Mouse (Mus musculus): Measurements from ENCODE around the gene Notch2. TPM values are rescaled to one million over a fixed set of nuclear protein-coding genes. Genes with fewer than 3 reads are reported as not detected.
A peak's percentile ranks its signal among the peaks of the same experiment; 100 is the strongest.

Notch2 gene
- polyA plus RNA-seq, 1 experiment from 2014 or later: 18.3 TPM

DNA sequence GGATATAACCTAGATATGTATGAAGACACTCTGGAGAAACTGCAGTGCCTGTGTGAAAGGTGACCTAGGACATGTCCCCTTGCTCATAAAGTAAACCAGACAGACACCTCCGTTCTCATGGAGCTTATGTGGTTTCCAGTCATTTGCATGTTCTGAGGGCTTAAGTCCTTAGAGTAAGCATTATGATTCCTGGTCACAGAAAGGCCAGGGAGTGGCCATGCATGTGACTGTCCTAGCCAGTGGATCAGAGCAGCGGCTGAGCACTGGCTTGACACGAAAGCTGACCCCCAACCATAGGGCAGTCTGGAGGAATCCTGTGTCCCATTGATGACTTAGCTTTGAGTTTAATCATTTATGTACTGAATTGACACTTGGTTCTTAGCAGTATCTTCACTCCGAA lies 14.7 kb downstream of the Notch2 start:
- 64% methylated on average over 4 of the region's 4 CpGs for WGBS
- Histone ChIP-seq H3K27ac (ENCODE audit: low read length) (no peak overlapping the region), H3K36me3 (ENCODE audit: insufficient read depth, low read length) (no peaks in the 10 kb centered on the region), H3K4me1 (ENCODE audit: insufficient read depth, low read depth, low read length) (peaks cover 43% of the 10 kb centered on the region), H3K27me3 (replicated peaks; ENCODE audit: insufficient read depth, low read length) (no peaks in the 10 kb centered on the region), H3K9me3 (ENCODE audit: low read length) (no peaks in the 10 kb centered on the region), H3K9ac (replicated peaks; ENCODE audit: low read depth) (no peak overlapping the region), H3K4me2 (replicated peaks; ENCODE audit: low read depth, low read length) (no peak overlapping the region), H3K4me3 (ENCODE audit: low read depth, low read length) (no peak overlapping the region)
- no peak for TF ChIP-seq CTCF (IDR thresholded peaks at IDR 0.05)
- TF ChIP-seq EP300 (IDR thresholded peaks at IDR 0.05): no peak
- no peak for DNase-seq (ENCODE audit: low spot score)
- no peak for ATAC-seq

DNA sequence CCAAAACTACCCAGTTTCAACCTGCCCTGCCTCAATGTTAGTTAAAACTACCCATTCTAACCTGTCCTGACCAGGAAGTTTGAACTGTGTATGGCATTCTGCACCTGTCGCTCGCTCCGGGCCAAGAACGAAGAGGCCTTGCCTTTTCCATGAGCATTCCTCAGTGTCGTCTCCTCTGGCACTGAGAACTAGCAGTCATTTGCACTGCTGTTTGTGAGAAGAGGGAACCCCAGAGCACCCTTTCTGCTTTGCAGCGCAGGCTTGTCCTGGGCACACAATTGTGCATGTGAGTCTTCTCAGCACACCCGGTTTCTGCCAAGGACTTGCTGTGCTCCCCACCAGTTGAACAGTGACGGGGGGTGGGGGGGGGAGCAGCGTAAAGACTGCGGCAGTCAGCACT lies 15.6 kb downstream of the Notch2 start:
- Histone ChIP-seq H3K4me2 (replicated peaks; ENCODE audit: low read depth, low read length) (no peak overlapping the region), H3K4me1 (ENCODE audit: insufficient read depth, low read depth, low read length) (peaks cover 37% of the 10 kb centered on the region), H3K27me3 (replicated peaks; ENCODE audit: insufficient read depth, low read length) (no peaks in the 10 kb centered on the region), H3K27ac (ENCODE audit: low read length) (no peak overlapping the region), H3K36me3 (ENCODE audit: insufficient read depth, low read length) (no peaks in the 10 kb centered on the region), H3K9me3 (ENCODE audit: low read length) (no peaks in the 10 kb centered on the region), H3K9ac (replicated peaks; ENCODE audit: low read depth) (no peak overlapping the region), H3K4me3 (ENCODE audit: low read depth, low read length) (no peak overlapping the region)
- DNase-seq (ENCODE audit: low spot score) (no peak), ATAC-seq (no peak)
- TF ChIP-seq CTCF (IDR thresholded peaks at IDR 0.05) (no peak), EP300 (IDR thresholded peaks at IDR 0.05) (no peak)
- 51% methylated on average over 10 of the region's 10 CpGs for WGBS

GRCm38 (mm10) chr3:98031104-98031503 lies 17.8 kb downstream of the Notch2 start:
- Histone ChIP-seq H3K36me3 (ENCODE audit: insufficient read depth, low read length) (no peaks in the 10 kb centered on the region), H3K4me2 (replicated peaks; ENCODE audit: low read depth, low read length) (no peak overlapping the region), H3K9me3 (ENCODE audit: low read length) (no peaks in the 10 kb centered on the region), H3K4me1 (ENCODE audit: insufficient read depth, low read depth, low read length) (peaks cover 19% of the 10 kb centered on the region), H3K27me3 (replicated peaks; ENCODE audit: insufficient read depth, low read length) (no peaks in the 10 kb centered on the region), H3K4me3 (ENCODE audit: low read depth, low read length) (no peak overlapping the region), H3K9ac (replicated peaks; ENCODE audit: low read depth) (no peak overlapping the region), H3K27ac (ENCODE audit: low read length) (no peak overlapping the region)
- ATAC-seq (peak; percentile 29; the same call in 1 of the 2 replicates), DNase-seq (ENCODE audit: low spot score) (peak; percentile 65)
- TF ChIP-seq CTCF (IDR thresholded peaks at IDR 0.05) (no peak), EP300 (IDR thresholded peaks at IDR 0.05) (peak; percentile 27; the same call in 1 of the 2 replicates)
- 53% methylated on average over 7 of the region's 7 CpGs for WGBS

DNA sequence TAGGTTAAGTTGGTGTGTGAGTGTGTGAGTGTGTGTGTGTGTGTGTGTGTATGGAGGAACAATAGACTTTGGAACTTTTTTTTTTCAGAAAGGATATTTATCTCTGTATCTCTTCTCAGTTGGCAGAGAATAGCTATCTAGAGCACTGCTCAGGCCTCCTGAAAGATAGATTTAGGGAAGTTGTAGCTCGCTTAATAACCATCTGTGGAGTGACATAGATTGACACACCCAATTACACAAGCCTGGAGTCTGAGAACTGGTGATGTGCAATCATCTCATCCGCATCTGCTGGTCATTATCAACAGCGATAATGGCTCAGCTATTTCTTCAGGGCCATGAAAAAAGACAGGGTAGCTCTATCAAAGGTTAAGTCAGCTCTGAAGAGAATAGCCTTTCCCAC lies 18.9 kb downstream of the Notch2 start:
- H3K9me3 ChIP-seq (ENCODE audit: low read length): no peaks in the 10 kb centered on the region
- H3K27me3 ChIP-seq (replicated peaks; ENCODE audit: insufficient read depth, low read length): no peaks in the 10 kb centered on the region
- DNase-seq (ENCODE audit: low spot score) (no peak), ATAC-seq (no peak)
- H3K9ac ChIP-seq (replicated peaks; ENCODE audit: low read depth): no peak overlapping the region
- no peak for TF ChIP-seq CTCF (IDR thresholded peaks at IDR 0.05)
- no peak for TF ChIP-seq EP300 (IDR thresholded peaks at IDR 0.05)
- no peak overlapping the region for H3K4me3 ChIP-seq (ENCODE audit: low read depth, low read length)
- H3K27ac ChIP-seq (ENCODE audit: low read length): no peak overlapping the region
- H3K36me3 ChIP-seq (ENCODE audit: insufficient read depth, low read length): no peaks in the 10 kb centered on the region
- H3K4me2 ChIP-seq (replicated peaks; ENCODE audit: low read depth, low read length): no peak overlapping the region
- H3K4me1 ChIP-seq (ENCODE audit: insufficient read depth, low read depth, low read length): peaks cover 9% of the 10 kb centered on the region
- WGBS: 70% methylated on average over 3 of the region's 3 CpGs

DNA sequence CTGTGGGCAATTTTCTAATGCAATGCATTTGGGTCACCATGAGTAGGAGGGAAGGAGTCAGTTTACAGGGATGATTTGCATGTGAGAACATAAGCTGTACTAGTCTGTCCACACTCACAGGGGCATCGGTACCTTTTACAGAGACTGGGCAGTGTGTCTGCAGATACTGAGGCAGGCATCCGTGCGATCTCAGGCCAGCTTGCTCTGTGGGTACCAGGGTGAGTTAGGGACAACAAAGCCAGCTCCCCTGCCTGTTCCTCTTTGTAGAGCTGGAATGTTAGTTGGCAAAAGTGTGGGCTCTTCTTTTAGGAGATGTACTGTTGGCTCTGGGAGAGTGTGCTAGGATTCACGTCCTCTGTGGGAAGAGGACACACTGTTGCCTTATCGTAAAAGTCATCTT lies 19.6 kb downstream of the Notch2 start:
- TF ChIP-seq EP300 (IDR thresholded peaks at IDR 0.05) (no peak), CTCF (IDR thresholded peaks at IDR 0.05) (no peak)
- Histone ChIP-seq H3K4me2 (replicated peaks; ENCODE audit: low read depth, low read length) (no peak overlapping the region), H3K4me3 (ENCODE audit: low read depth, low read length) (no peak overlapping the region), H3K36me3 (ENCODE audit: insufficient read depth, low read length) (no peaks in the 10 kb centered on the region), H3K27ac (ENCODE audit: low read length) (no peak overlapping the region), H3K9me3 (ENCODE audit: low read length) (no peaks in the 10 kb centered on the region), H3K9ac (replicated peaks; ENCODE audit: low read depth) (no peak overlapping the region), H3K4me1 (ENCODE audit: insufficient read depth, low read depth, low read length) (peaks cover 5% of the 10 kb centered on the region), H3K27me3 (replicated peaks; ENCODE audit: insufficient read depth, low read length) (no peaks in the 10 kb centered on the region)
- 67% methylated on average over 5 of the region's 5 CpGs for WGBS
- DNase-seq (ENCODE audit: low spot score): no peak
- no peak for ATAC-seq

DNA sequence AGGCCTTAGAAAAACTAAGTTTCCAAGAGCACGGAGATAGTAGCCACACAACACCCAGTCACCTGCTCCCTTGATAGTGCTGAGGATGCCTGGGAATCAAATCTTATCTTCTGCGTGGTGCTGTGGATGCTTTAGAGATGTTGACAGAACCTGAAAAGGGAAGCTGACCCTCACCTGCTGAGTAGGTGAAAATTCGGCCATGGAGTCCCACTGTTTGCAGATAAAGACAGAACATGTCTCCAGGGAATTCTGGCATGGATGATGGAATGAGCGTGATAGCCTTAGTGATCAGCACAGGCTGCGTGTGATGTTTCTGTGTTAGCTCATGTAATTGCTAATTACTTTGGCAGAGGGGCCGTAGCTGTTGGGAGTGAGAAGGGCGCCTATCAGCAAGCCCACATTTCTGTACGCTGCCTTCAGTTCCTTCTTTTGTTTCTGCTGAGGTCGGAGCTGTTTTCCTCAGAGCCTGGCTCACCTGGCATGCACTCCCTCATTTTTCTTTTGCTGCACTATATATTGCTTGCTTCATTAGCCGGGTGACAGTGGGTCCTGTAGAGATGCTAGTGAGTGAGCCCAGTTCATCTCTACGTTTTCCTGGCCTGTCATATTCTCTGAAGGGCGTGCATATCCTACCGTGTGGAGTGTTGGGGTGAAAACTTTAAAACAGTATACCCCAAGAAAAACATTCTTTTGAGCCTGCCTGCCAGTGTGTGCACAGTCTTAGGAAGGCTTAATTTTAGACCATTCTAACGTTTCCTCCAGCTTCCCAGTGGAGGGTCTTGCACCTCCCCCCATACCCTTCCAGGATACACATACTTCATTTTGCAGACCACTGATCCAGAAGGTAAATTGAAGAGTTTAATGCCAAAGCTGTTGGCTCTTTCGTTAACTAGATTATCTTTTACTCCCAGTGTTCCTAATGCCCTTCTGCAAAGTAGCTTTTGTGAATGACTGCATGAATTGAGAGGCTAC lies 21.6 kb downstream of the Notch2 start:
- 56% methylated on average over 15 of the region's 15 CpGs for WGBS
- Histone ChIP-seq H3K27ac (ENCODE audit: low read length) (no peak overlapping the region), H3K4me2 (replicated peaks; ENCODE audit: low read depth, low read length) (no peak overlapping the region), H3K36me3 (ENCODE audit: insufficient read depth, low read length) (no peaks in the 10 kb centered on the region), H3K4me3 (ENCODE audit: low read depth, low read length) (no peak overlapping the region), H3K9me3 (ENCODE audit: low read length) (no peaks in the 10 kb centered on the region), H3K4me1 (ENCODE audit: insufficient read depth, low read depth, low read length) (peaks cover 4% of the 10 kb centered on the region), H3K9ac (replicated peaks; ENCODE audit: low read depth) (no peak overlapping the region), H3K27me3 (replicated peaks; ENCODE audit: insufficient read depth, low read length) (no peaks in the 10 kb centered on the region)
- DNase-seq (ENCODE audit: low spot score): no peak
- no peak for TF ChIP-seq EP300 (IDR thresholded peaks at IDR 0.05)
- no peak for TF ChIP-seq CTCF (IDR thresholded peaks at IDR 0.05)
- no peak for ATAC-seq

All from lung, postnatal 0 days (tissue).